Mouse (Mus musculus) MEL (cell line): Measurements from ENCODE around the gene Ddb2.

Source experiments
- CTCF ChIP-seq, 3 experiments: IDR thresholded peaks in 2 of 3; conservative IDR thresholded peaks in 1 of 3; 2 replicates each; pipeline ENCODE4 v1.5.1; 2011 to 2012; ENCODE audit warnings: low read length in 3 of 3, low read depth in 2 of 3, mild to moderate bottlenecking in 2 of 3, improper control_type of control experiment in 1 of 3, inconsistent platforms in 1 of 3, mixed read lengths in 1 of 3, moderate library complexity in 1 of 3; ENCODE audit not compliant: control insufficient read depth in 1 of 3, insufficient read depth in 1 of 3, poor library complexity in 1 of 3, severe bottlenecking in 1 of 3
- JUND ChIP-seq: IDR thresholded peaks from 2 replicates; pipeline ENCODE4 v1.6.1; 2011; ENCODE audit warnings: low read depth, mild to moderate bottlenecking, improper control_type of control experiment, low read length
- KAT2A ChIP-seq: conservative IDR thresholded peaks from 2 replicates; pipeline ENCODE4 v1.6.1; 2012; ENCODE audit warnings: low read depth, low read length, improper control_type of control experiment, inconsistent platforms
- MEF2A ChIP-seq: IDR thresholded peaks from 2 replicates; pipeline ENCODE4 v1.6.1; 2014; ENCODE audit warnings: low read depth, mild to moderate bottlenecking, inconsistent platforms, low read length, improper control_type of control experiment; ENCODE audit not compliant: poor library complexity, insufficient replicate concordance, severe bottlenecking; ENCODE audit errors: extremely low read depth
- MXI1 ChIP-seq: IDR thresholded peaks from 2 replicates; pipeline ENCODE4 v1.6.1; 2011; ENCODE audit warnings: mild to moderate bottlenecking, low read depth, low read length, improper control_type of control experiment
- POLR2AphosphoS5 ChIP-seq: IDR thresholded peaks from 2 replicates; pipeline ENCODE4 v1.6.1; 2012; ENCODE audit warnings: low read depth, borderline replicate concordance, mild to moderate bottlenecking, inconsistent platforms, low read length, moderate library complexity, mixed read lengths
- SMC3 ChIP-seq: IDR thresholded peaks from 2 replicates; pipeline ENCODE4 v1.6.1; 2011; ENCODE audit warnings: low read depth, low read length, improper control_type of control experiment
- TAL1 ChIP-seq: IDR thresholded peaks from 2 replicates; pipeline ENCODE4 v1.6.1; 2012; ENCODE audit warnings: mild to moderate bottlenecking, inconsistent platforms, low read length, moderate library complexity, mixed read lengths

DNA sequence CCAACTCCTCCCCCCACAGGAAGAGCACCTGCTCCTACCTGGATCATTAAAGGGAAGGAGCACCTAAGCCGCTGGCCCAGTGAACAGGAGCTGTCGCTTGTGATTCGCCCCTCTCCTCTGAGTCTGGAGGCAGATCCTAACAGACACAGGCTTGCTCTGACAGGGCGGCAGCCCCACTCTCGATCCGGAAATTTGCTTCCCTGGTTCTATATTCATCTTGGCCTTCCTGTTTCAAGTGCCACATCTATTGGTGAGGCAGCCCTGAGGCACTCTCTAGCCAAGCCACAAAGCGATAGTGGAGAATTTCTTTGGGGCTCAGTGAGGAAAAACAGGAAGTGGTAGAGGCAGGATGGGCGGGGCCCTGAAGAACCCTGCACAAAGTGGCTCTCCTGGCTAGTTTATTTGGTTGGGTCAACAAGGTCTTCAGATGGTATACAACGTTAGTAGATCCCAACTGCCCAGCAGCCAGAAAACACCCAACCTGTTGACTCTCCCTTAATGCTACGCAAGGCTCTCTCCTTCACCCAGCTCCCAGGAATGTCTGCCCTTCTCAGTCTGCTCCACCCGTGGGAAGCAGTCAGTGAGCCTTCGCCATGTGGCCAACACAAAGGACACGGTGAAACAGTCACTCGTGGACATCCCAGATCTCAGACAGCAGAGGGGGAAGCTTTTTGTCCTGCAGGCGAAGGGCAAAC lies 52.9 kb downstream of the Ddb2 start, which contains the start of gene Madd:
- TF ChIP-seq CTCF (IDR thresholded peaks at IDR 0.05 in 2 of 3, conservative IDR thresholded peaks at IDR 0.05 in 1 of 3; ENCODE audit: control insufficient read depth in 1 of 3, insufficient read depth in 1 of 3, low read depth in 2 of 3, low read length in 3 of 3, poor library complexity in 1 of 3, severe bottlenecking in 1 of 3), result no peak
- TF ChIP-seq MEF2A, result no peak
- peak; percentile 36; the same call in 1 of the 2 replicates for TF ChIP-seq KAT2A
- TF ChIP-seq TAL1, result no peak
- no peak for TF ChIP-seq SMC3
- TF ChIP-seq POLR2AphosphoS5, result no peak
- peak; percentile 77 for TF ChIP-seq MXI1
- no peak for TF ChIP-seq JUND
